Mouse (Mus musculus): ENCODE results near the gene St6galnac4.

- no peak for TF ChIP-seq CTCF (IDR thresholded peaks at IDR 0.05; ENCODE audit: low read depth, low read length)
- no peak for TF ChIP-seq POLR2A (IDR thresholded peaks at IDR 0.05; ENCODE audit: insufficient read depth, low read length)
Measured at GRCm38 (mm10) chr2:32627266-32628043, 40.6 kb downstream of the St6galnac4 start.
